Mouse (Mus musculus) brain, adult 10 weeks (tissue): Measurements from ENCODE around the gene Gm28870. TPM values are rescaled to one million over a fixed set of nuclear protein-coding genes. Genes with fewer than 3 reads are reported as not detected.

Source experiments
- polyA plus RNA-seq: library from polyadenylated mRNA; stranded (reverse); fragments of 350-450 nt; fragmentation: Illumina TruSeq; extraction: RNeasy Lipid Tissue Mini Kit (QIAGEN cat#74804); gene quantifications from one replicate; pipeline ENCODE4 v1.2.3, GENCODE M21; 2015; ENCODE audit warnings: low read depth, low replicate concordance

Gm28870 gene
- not detected for polyA plus RNA-seq

GRCm38 (mm10) chrY:50096976-50097375 is at the start of gene Gm28870:
Gene Gm28870, plus strand, starts transcription at chrY:50097276.

